Mouse (Mus musculus): ENCODE results near the gene Oas1a.
"Not testable (repeated sequence)": the region's sequence is repeated elsewhere in the genome, so short reads cannot be mapped to it uniquely, and the experiment has no call there.

The Oas1a gene

GRCm38 (mm10) chr5:120892243-120892660 is 15.1 kb downstream of the Oas1a start:
- DNase-seq = no peak

- DNase-seq = peak; percentile 22 to 26
Measured at GRCm38 (mm10) chr5:120891566-120892242, 15.6 kb downstream of the Oas1a start.

GRCm38 (mm10) chr5:120890991-120891390 is 16.3 kb downstream of the Oas1a start:
- DNase-seq = no peak

- DNase-seq = no peak
Measured at GRCm38 (mm10) chr5:120890026-120890425, 17.3 kb downstream of the Oas1a start.

GRCm38 (mm10) chr5:120888294-120888815 is 19.0 kb downstream of the Oas1a start:
- DNase-seq = not testable (repeated sequence)

GRCm38 (mm10) chr5:120887831-120888230 is 19.5 kb downstream of the Oas1a start:
- no peak for DNase-seq

GRCm38 (mm10) chr5:120887413-120887812 is 19.9 kb downstream of the Oas1a start, which contains the start of gene Oas1g:
Oas1g (minus strand) TSS chr5:120887613.
- not testable (repeated sequence) for DNase-seq

- DNase-seq = not testable (repeated sequence)
Measured at GRCm38 (mm10) chr5:120881681-120882080, 25.6 kb downstream of the Oas1a start.

GRCm38 (mm10) chr5:120878803-120879202 is 28.5 kb downstream of the Oas1a start:
- DNase-seq = not testable (repeated sequence)

GRCm38 (mm10) chr5:120877407-120877806 is 29.9 kb downstream of the Oas1a start:
- not testable (repeated sequence) for DNase-seq

- DNase-seq = not testable (repeated sequence)
Measured at GRCm38 (mm10) chr5:120876839-120877238, 30.5 kb downstream of the Oas1a start.

GRCm38 (mm10) chr5:120871469-120871868 is 35.9 kb downstream of the Oas1a start:
- DNase-seq = no peak

- no peak for DNase-seq
Measured at GRCm38 (mm10) chr5:120870782-120871181, 36.5 kb downstream of the Oas1a start.

- DNase-seq = no peak
Measured at GRCm38 (mm10) chr5:120870081-120870480, 37.2 kb downstream of the Oas1a start.

GRCm38 (mm10) chr5:120869436-120870015 is 37.8 kb downstream of the Oas1a start:
- DNase-seq = no peak

GRCm38 (mm10) chr5:120865336-120865860 is 41.9 kb downstream of the Oas1a start:
- peak in 1 of 2 experiments; percentile 19 for DNase-seq

GRCm38 (mm10) chr5:120861121-120861520 is 46.2 kb downstream of the Oas1a start, which contains the start of gene Oas1h:
Oas1h (plus strand) TSS chr5:120861421.
- DNase-seq = no peak

- no peak for DNase-seq
Measured at GRCm38 (mm10) chr5:120859241-120859640, 48.1 kb downstream of the Oas1a start.

- peak; percentile 15 to 60 for DNase-seq
Measured at GRCm38 (mm10) chr5:120849601-120850136, 57.7 kb downstream of the Oas1a start.

- no peak for DNase-seq
Measured at GRCm38 (mm10) chr5:120847067-120847466, 60.3 kb downstream of the Oas1a start, which contains the start of gene Oas1f. Oas1f (plus strand) TSS chr5:120847367.
